Mouse (Mus musculus): ENCODE data around the gene Zp2. TPM values are rescaled to one million over a fixed set of nuclear protein-coding genes. Genes with fewer than 3 reads are reported as not detected.

Gene Zp2
- polyA plus RNA-seq, 1 experiment from 2014 or later: 0.17 TPM

GRCm38 (mm10) chr7:120097845-120098244, 47.2 kb downstream of the Zp2 start:
- WGBS: 8% methylated on average over 7 of the region's 7 CpGs
- no peaks in the 10 kb centered on the region for H3K9me3 ChIP-seq (replicated peaks)
- no peaks in the 10 kb centered on the region for H3K27me3 ChIP-seq
- H3K4me1 ChIP-seq: peaks cover 7% of the 10 kb centered on the region
- H3K4me3 ChIP-seq (replicated peaks): no peak overlapping the region
- peak; percentile 47; the same call in 1 of the 2 replicates for ATAC-seq (replicated peaks; ENCODE audit: low FRiP score)
- no peak overlapping the region for H3K9ac ChIP-seq
- no peak overlapping the region for H3K27ac ChIP-seq
- H3K4me2 ChIP-seq: no peak overlapping the region
- H3K36me3 ChIP-seq: no peaks in the 10 kb centered on the region

- H3K4me1 ChIP-seq: no peaks in the 10 kb centered on the region
- WGBS: 88% methylated on average over 6 of the region's 6 CpGs
- no peak within 1 kb of the TSS for H3K4me2 ChIP-seq
- H3K36me3 ChIP-seq: no peaks in the 10 kb centered on the region
- no peaks in the 10 kb centered on the region for H3K27me3 ChIP-seq
- H3K9ac ChIP-seq: no peak within 1 kb of the TSS
- ATAC-seq (replicated peaks; ENCODE audit: low FRiP score): no peak
- H3K9me3 ChIP-seq (replicated peaks): no peaks in the 10 kb centered on the region
- H3K4me3 ChIP-seq (replicated peaks): no peak within 1 kb of the TSS
- H3K27ac ChIP-seq: no peak within 1 kb of the TSS
These were observed 49.9 kb downstream of the Zp2 start, which contains the start of gene Dnah3 for GRCm38 (mm10) chr7:120095180-120095579. Dnah3 (minus strand) TSS chr7:120095280.

- no peaks in the 10 kb centered on the region for H3K27me3 ChIP-seq
- no peaks in the 10 kb centered on the region for H3K9me3 ChIP-seq (replicated peaks)
- 85% methylated on average over 3 of the region's 3 CpGs for WGBS
- no peak overlapping the region for H3K27ac ChIP-seq
- no peaks in the 10 kb centered on the region for H3K4me1 ChIP-seq
- H3K4me2 ChIP-seq: no peak overlapping the region
- H3K9ac ChIP-seq: no peak overlapping the region
- no peaks in the 10 kb centered on the region for H3K36me3 ChIP-seq
- H3K4me3 ChIP-seq (replicated peaks): no peak overlapping the region
- ATAC-seq (replicated peaks; ENCODE audit: low FRiP score): no peak
These were observed 50.9 kb downstream of the Zp2 start for GRCm38 (mm10) chr7:120094216-120094615.

- WGBS: 58% methylated on average over 5 of the region's 5 CpGs
These were observed 52.1 kb downstream of the Zp2 start for GRCm38 (mm10) chr7:120093033-120093432.

GRCm38 (mm10) chr7:120080177-120080576, 64.9 kb downstream of the Zp2 start:
- Histone ChIP-seq H3K27me3 (no peaks in the 10 kb centered on the region), H3K4me1 (no peaks in the 10 kb centered on the region), H3K9me3 (replicated peaks) (no peaks in the 10 kb centered on the region), H3K9ac (no peak overlapping the region), H3K27ac (no peak overlapping the region), H3K36me3 (no peaks in the 10 kb centered on the region), H3K4me2 (no peak overlapping the region), H3K4me3 (replicated peaks) (no peak overlapping the region)
- no peak for ATAC-seq (replicated peaks; ENCODE audit: low FRiP score)
- 74% methylated on average over 3 of the region's 3 CpGs for WGBS

More at GRCm38 (mm10) chr7:120093033-120093432, 52.1 kb downstream of the Zp2 start:
- no peak overlapping the region for H3K27ac ChIP-seq
- H3K4me3 ChIP-seq (replicated peaks): no peak overlapping the region
- no peaks in the 10 kb centered on the region for H3K27me3 ChIP-seq
- H3K9me3 ChIP-seq (replicated peaks): no peaks in the 10 kb centered on the region
- ATAC-seq (replicated peaks; ENCODE audit: low FRiP score): no peak
- H3K4me1 ChIP-seq: no peaks in the 10 kb centered on the region
- no peak overlapping the region for H3K9ac ChIP-seq
- H3K36me3 ChIP-seq: no peaks in the 10 kb centered on the region
- H3K4me2 ChIP-seq: no peak overlapping the region

Other genes with a start within 250 kb of the Zp2 start
- gene Lyrm1, start 249.4 kb downstream of the Zp2 start, polyA plus RNA-seq (2015; fragmentation: Nextera tagmentation; extraction: Ambion mirVana): 6.9 and 8.1 TPM in 2 replicates
- 9.9 and 10.5 TPM in 2 replicates for gene Dcun1d3, start 249.0 kb downstream of the Zp2 start, polyA plus RNA-seq (2015; fragmentation: Nextera tagmentation; extraction: Ambion mirVana)
- gene Dnah3, start 50.0 kb downstream of the Zp2 start, polyA plus RNA-seq (2015; fragmentation: Nextera tagmentation; extraction: Ambion mirVana): not detected in 2 replicates
- gene Tmem159, start 42.9 kb downstream of the Zp2 start, polyA plus RNA-seq (2015; fragmentation: Nextera tagmentation; extraction: Ambion mirVana): 32.5 and 48.2 TPM in 2 replicates
- gene Anks4b, start 28.6 kb upstream of the Zp2 start, polyA plus RNA-seq (2015; fragmentation: Nextera tagmentation; extraction: Ambion mirVana): 3.0 and 3.1 TPM in 2 replicates
- 72.5 and 76.1 TPM in 2 replicates for gene Crym, start 56.8 kb upstream of the Zp2 start, polyA plus RNA-seq (2015; fragmentation: Nextera tagmentation; extraction: Ambion mirVana)
- gene Abca14, start 58.7 kb upstream of the Zp2 start, polyA plus RNA-seq (2015; fragmentation: Nextera tagmentation; extraction: Ambion mirVana): 0.22 TPM in 1 of 2 replicates, not detected in the other
- not detected in 2 replicates for gene Abca15, start 183.4 kb upstream of the Zp2 start, polyA plus RNA-seq (2015; fragmentation: Nextera tagmentation; extraction: Ambion mirVana)